Mouse (Mus musculus) testis, adult 2 months (tissue): Measurements from ENCODE around the gene B3gnt3. TPM values are rescaled to one million over a fixed set of nuclear protein-coding genes. Genes with fewer than 3 reads are reported as not detected.

Experiments
- H3K27ac ChIP-seq: fragments of 200-500 bp; 2 replicates; pipeline ENCODE4 v1.5.1; 2012; ENCODE audit warnings: low read depth, low read length; ENCODE audit not compliant: control insufficient read depth, insufficient read depth
- H3K27me3 ChIP-seq: fragments of 200-500 bp; 2 replicates; pipeline ENCODE4 v1.6.1; 2012; ENCODE audit warnings: mild to moderate bottlenecking, low read length, moderate library complexity; ENCODE audit not compliant: control insufficient read depth, insufficient read depth
- H3K36me3 ChIP-seq: fragments of 200-500 bp; 2 replicates; pipeline ENCODE4 v1.6.1; 2012; ENCODE audit warnings: mild to moderate bottlenecking, low read length; ENCODE audit not compliant: control insufficient read depth, insufficient read depth
- H3K4me1 ChIP-seq: fragments of 200-500 bp; 2 replicates; pipeline ENCODE4 v1.6.1; 2012; ENCODE audit warnings: low read length; ENCODE audit not compliant: control insufficient read depth, insufficient read depth
- H3K4me3 ChIP-seq: fragments of 200-500 bp; 2 replicates; pipeline ENCODE4 v1.5.1; 2012; ENCODE audit warnings: low read depth, mild to moderate bottlenecking, low read length, moderate library complexity, mixed read lengths; ENCODE audit not compliant: control insufficient read depth
- CTCF ChIP-seq: fragments of 200-500 bp; IDR thresholded peaks from 2 replicates; pipeline ENCODE4 v1.5.1; 2012; ENCODE audit warnings: low read depth, mild to moderate bottlenecking, inconsistent platforms, low read length, moderate library complexity; ENCODE audit not compliant: control insufficient read depth, insufficient read depth, insufficient replicate concordance
- POLR2A ChIP-seq: fragments of 200-500 bp; IDR thresholded peaks from 2 replicates; pipeline ENCODE4 v1.6.1; 2012; ENCODE audit warnings: low read depth, mild to moderate bottlenecking, inconsistent platforms, low read length, moderate library complexity; ENCODE audit not compliant: control insufficient read depth
- polyA plus RNA-seq: library from polyadenylated mRNA; depleted of rRNA; stranded (reverse); fragments of >200 nt; gene quantifications from 2 replicates; pipeline ENCODE4 v1.2.3, GENCODE M21; 2012

Gene B3gnt3
- polyA plus RNA-seq, 1 experiment, result 0.17 TPM

DNA sequence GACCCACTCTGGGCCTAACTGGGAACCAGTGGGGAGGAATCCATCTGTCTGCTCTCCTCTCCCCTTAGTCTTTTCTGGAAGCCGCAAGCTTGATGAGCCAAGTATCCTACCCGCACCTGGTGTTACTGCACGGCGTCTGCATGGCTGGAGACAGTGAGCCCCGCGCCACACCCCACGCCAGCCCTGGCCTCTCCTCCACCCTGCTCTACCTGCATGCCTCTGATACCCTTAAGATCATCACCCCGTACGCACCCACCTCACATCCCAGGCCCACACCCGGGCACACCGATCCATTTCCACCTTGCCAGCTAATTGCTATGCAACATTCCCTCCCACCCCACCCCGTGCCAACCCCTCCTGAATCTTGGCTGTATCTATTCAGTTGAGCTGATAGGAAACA, 18.8 kb downstream of the B3gnt3 start:
- Histone ChIP-seq H3K27ac (no peak overlapping the region), H3K36me3 (no peaks in the 10 kb centered on the region), H3K4me1 (peaks cover 35% of the 10 kb centered on the region), H3K27me3 (no peaks in the 10 kb centered on the region; the same call in 1 of the 2 replicates), H3K4me3 (no peak overlapping the region)
- TF ChIP-seq CTCF (no peak), POLR2A (no peak)

DNA sequence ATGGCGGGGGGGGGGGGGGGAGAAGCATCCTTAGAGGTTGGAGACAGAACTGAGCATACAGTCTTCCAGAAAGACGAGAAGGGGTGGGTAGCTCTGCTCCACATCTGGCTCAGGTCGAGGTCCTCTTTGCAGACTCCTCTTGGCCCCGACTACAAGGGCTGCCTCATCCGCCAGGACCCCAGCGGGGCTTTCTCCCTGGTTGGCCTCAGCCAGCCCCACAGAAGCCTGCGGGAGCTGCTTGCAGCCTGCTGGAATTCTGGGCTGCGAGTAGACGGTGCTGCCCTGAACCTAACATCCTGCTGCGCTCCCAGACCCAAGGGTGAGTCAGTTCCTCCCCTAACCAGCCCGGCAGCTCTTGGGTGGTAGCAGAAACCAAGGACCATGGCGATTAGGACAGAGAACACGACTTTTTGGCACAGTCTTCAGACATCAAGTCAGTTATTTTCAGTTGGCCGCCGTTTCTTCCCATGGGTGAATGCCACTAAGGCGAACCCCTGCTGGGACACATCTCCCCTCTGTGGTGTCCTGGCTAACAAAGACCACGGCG, 20.1 kb downstream of the B3gnt3 start:
- no peaks in the 10 kb centered on the region for H3K36me3 ChIP-seq
- H3K4me3 ChIP-seq, result no peak overlapping the region
- peaks cover 26% of the 10 kb centered on the region for H3K4me1 ChIP-seq
- TF ChIP-seq POLR2A (no peak), CTCF (no peak)
- no peak overlapping the region for H3K27ac ChIP-seq
- H3K27me3 ChIP-seq, result no peaks in the 10 kb centered on the region; the same call in 1 of the 2 replicates

DNA sequence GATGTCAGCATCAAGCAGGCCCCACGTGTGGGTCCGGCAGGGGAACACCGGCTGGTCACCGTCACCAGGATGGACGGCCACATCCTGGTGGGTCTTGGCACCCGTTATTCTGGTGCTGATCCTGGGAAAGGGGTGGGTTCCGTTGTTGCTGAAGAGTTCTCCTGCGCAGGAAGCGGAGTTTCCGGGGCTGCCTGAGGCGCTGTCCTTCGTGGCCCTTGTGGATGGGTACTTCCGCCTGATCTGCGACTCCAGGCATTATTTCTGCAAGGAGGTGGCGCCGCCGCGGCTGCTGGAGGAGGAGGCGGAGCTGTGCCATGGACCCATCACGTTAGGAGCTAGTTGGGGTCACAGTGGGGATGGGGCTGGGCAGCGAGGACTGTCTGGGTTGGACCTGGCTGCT, 21.1 kb downstream of the B3gnt3 start:
- TF ChIP-seq CTCF (no peak), POLR2A (no peak)
- H3K4me3 ChIP-seq, result no peak overlapping the region
- no peaks in the 10 kb centered on the region; the same call in 1 of the 2 replicates for H3K27me3 ChIP-seq

DNA sequence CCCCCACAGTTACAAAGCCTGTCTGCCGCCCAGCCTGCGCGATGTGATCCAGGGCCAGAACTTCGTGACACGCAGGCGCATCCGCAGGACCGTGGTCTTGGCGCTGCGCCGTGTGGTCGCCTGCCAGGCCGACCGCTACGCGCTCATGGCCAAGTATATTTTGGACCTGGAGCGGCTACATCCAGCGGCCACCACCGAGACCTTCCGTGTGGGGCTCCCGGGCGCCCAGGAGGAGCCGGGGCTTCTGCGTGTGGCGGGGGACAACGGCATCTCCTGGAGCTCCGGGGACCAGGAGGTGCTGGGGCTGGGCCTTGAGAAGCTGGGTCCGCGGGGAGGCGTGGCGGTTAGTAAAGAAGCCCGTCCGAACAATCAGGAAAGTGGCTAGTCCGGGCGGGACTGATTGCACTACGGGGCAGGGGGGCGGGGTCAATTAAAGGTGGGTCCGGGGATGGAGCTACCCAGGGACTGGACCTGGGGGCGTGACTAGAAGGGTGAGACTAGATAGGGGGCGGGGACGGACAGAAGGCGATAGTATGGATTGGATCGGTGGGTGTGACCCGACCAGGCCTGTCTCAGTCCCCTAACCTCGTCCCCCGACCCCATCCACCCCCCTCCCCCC, 21.9 kb downstream of the B3gnt3 start:
- Histone ChIP-seq H3K27me3 (no peaks in the 10 kb centered on the region; the same call in 1 of the 2 replicates), H3K36me3 (no peaks in the 10 kb centered on the region)
- no peak for TF ChIP-seq CTCF

More for the DNA sequence above, 21.1 kb downstream of the B3gnt3 start:
- Histone ChIP-seq H3K36me3 (no peaks in the 10 kb centered on the region), H3K27ac (no peak overlapping the region), H3K4me1 (peaks cover 21% of the 10 kb centered on the region)

DNA sequence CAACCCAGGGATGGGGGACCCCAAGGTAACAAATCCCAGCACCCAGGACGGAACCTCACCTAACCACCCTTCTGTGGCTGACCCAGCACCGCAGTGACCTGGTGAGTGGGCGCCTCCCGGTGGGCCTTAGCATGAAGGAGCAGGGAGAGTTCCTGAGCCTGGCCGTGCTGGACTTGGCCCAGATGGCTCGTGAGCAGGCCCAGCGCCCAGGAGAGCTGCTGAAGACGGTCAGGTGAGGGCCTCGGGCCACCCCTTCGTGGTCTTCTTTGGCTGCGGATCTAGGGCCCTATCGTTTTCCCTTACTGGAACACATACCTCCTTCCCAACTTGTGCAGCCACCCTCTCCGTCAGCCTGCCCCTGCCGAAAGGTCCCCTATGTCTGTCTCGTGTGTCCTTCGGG, 22.5 kb downstream of the B3gnt3 start:
- TF ChIP-seq CTCF, result no peak
- TF ChIP-seq POLR2A, result no peak
- Histone ChIP-seq H3K36me3 (no peaks in the 10 kb centered on the region), H3K27ac (no peak overlapping the region), H3K4me1 (peaks cover 21% of the 10 kb centered on the region), H3K27me3 (no peaks in the 10 kb centered on the region; the same call in 1 of the 2 replicates), H3K4me3 (no peak overlapping the region)

More for the DNA sequence above, 21.9 kb downstream of the B3gnt3 start:
- Histone ChIP-seq H3K27ac (no peak overlapping the region), H3K4me3 (no peak overlapping the region), H3K4me1 (peaks cover 21% of the 10 kb centered on the region)

DNA sequence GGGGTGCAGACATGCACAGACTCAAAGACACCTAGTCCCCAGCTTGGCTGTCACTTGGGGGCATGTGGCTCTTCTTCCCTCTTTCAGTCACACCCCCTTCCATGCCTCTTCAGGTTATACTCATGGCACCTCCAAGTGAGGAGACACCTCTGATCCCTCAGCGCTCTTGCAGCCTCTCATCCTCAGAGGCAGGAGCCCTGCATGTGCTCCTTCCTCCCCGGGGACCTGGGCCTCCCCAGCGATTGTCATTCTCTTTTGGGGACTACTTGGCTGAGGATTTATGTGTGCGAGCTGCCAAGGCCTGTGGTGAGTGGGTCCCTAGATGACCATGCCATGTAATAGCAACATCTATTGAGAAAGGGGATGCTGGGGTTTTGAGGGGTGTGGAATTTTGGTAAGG, 23.4 kb downstream of the B3gnt3 start:
- Histone ChIP-seq H3K4me3 (no peak overlapping the region), H3K36me3 (no peaks in the 10 kb centered on the region), H3K4me1 (peaks cover 21% of the 10 kb centered on the region), H3K27me3 (no peaks in the 10 kb centered on the region; the same call in 1 of the 2 replicates), H3K27ac (no peak overlapping the region)
- TF ChIP-seq CTCF (no peak), POLR2A (no peak)

DNA sequence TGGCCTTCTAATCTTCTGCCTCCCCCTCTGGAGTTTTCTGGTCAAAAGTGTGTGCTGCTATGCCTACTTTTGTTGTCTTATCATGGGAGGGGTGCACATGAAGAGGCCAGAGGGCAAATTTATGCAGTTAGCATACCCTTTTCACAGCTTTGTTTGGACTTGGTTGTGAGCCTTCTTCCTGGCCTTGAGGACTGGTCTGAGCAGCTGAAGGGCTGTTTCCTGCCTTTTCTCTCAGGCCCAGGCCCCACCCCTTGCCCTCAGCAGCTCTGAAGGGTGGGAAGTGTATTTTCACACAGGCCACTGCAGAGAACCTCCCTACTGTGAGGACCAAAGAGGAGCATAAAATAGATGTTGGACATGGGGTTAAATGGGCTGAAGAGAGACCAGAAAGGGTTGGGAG, 24.0 kb downstream of the B3gnt3 start:
- H3K27me3 ChIP-seq, result no peaks in the 10 kb centered on the region; the same call in 1 of the 2 replicates
- H3K4me3 ChIP-seq, result no peak overlapping the region
- no peak for TF ChIP-seq CTCF
- no peak for TF ChIP-seq POLR2A

More for the DNA sequence above, 24.0 kb downstream of the B3gnt3 start:
- H3K27ac ChIP-seq, result no peak overlapping the region
- peaks cover 21% of the 10 kb centered on the region for H3K4me1 ChIP-seq
- no peaks in the 10 kb centered on the region for H3K36me3 ChIP-seq
